Mouse (Mus musculus) ovary, adult 10 weeks (tissue): Measurements from ENCODE around the gene Alppl2. TPM values are rescaled to one million over a fixed set of nuclear protein-coding genes. Genes with fewer than 3 reads are reported as not detected.

Experiments used
- polyA plus RNA-seq: library from polyadenylated mRNA; stranded (reverse); fragments of 350-450 nt; fragmentation: Illumina TruSeq; extraction: RNeasy Lipid Tissue Mini Kit (QIAGEN cat#74804); gene quantifications from one replicate; pipeline ENCODE4 v1.2.3, GENCODE M21; 2014

Alppl2 gene
- polyA plus RNA-seq, result not detected

DNA sequence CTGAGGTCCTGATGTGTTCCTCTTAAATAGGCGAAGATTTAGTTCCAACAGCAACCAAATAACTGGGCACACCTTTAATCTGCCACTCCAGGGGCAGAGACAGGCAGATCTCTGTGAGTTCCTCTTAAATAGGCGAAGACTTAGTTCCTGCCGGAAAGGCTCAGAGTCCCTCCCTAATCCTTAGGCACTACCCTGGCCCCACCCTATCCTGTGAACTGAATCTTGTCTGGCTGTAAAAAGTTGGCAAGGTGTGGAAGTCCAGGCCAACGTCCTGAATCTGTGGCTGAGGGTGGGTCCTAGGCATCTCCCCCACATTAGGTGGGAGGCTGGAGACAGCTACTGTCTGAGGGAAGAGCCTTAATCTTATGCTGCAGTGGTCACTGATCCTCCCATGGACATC lies at the start of gene Alppl2:
Gene Alppl2, minus strand, starts transcription at position 101 of the 400 bp plus-strand sequence.

DNA sequence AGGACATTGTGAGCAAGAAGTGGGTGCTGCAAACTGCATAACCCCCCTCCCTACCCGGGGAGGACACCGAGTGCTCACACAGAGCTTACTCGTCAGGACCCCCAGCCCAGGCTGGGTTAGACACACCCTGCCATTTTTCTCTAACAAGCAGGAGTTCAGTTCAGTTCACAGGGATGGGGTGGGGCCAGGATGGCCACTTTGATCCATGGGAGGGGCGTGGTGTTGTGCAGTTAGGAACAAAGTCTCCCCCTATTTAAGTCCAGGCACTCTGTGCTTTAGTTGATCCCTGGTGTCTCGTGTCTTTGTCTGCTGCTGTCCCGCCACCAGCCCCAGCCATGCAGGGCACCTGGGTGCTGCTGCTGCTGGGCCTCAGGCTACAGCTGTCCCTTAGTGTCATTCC lies 34.9 kb upstream of the Alppl2 start, which contains the start of gene Akp3:
Gene Akp3, plus strand, starts transcription at position 301 of the 400 bp plus-strand sequence.

DNA sequence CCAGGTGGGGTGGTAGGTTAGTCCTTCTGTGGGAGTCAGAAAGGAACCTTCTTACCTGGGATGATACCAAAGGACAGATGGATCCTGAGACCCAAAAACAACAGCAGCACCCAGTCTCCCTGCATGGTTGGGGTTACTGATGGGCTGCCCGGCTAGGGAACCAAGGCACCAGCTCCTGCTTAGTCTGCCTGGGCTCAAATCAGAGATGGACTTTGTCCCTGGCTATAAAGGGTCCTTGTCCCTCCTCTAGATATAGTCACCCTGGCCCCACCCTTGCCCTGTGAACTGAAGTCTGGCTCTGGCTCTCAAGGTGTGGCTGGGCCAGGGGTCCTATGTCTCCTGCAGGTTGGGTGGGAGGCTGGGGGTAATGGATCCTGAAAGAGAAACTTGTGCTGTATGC lies 11.7 kb upstream of the Alppl2 start, which contains the start of gene Alpi:
Gene Alpi, minus strand, starts transcription at position 196 of the 400 bp plus-strand sequence.

Other genes starting within 250 kb of the Alppl2 start
- not detected for gene Alpi, start 11.7 kb upstream of the Alppl2 start, polyA plus RNA-seq
- gene Akp3, start 35.0 kb upstream of the Alppl2 start, polyA plus RNA-seq, result not detected
- not detected for gene Ecel1, start 66.6 kb upstream of the Alppl2 start, polyA plus RNA-seq
- not detected for gene Prss56, start 93.4 kb upstream of the Alppl2 start, polyA plus RNA-seq
- not detected for gene Chrnd, start 100.7 kb upstream of the Alppl2 start, polyA plus RNA-seq
- not detected for gene Chrng, start 114.7 kb upstream of the Alppl2 start, polyA plus RNA-seq
- gene Eif4e2, start 124.0 kb upstream of the Alppl2 start, polyA plus RNA-seq, result 33.3 TPM
- gene Efhd1, start 174.4 kb upstream of the Alppl2 start, polyA plus RNA-seq, result 197 TPM
- 115 TPM for gene Gigyf2, start 237.1 kb upstream of the Alppl2 start, polyA plus RNA-seq